24 mouse cellular contexts compared by ENCODE assay signal in the genomic region with DNA sequence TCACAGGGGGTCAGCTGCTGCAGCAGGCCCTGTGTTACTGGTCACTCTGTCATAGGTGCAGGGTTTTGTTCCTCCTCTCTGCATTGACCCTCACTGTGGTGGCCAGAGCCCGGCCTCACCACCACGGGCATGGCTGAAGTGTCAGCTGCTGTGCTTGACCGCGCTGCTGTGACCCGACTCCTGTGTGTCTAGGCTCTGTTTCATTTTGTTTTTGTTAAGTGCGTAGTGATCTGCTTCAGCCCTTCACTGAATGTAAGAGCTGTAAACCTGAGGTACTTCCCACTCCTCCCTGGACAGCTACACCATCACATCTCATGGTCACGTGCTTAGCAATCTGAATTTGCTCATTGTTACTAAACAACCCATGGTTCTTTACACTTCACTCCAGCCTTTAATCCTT.
A peak's percentile ranks its signal among the peaks of the same experiment; 100 is the strongest.
DNase-seq lines count a peak whose midpoint lies in the region; ATAC-seq lines count a peak whose summit lies in the region.
"Had no signal": no experiment of that assay in that cellular context is flagged by ENCODE, and none has a peak within 500 bp of the region (broad histone marks: within the 10 kb centered on the region; RNA-seq: fewer than 3 reads in every experiment).

No protein-coding gene starts in this region.

- H3K36me3 ChIP-seq in heart, embryonic 10.5 days = 0 out of 2 replicates have a peak, but pooled peaks cover 2% of the 10 kb centered on the region
- H3K36me3 ChIP-seq in kidney, embryonic 15.5 days = no peaks in the 10 kb centered on the region
- no peaks in the 10 kb centered on the region for H3K36me3 ChIP-seq in midbrain, embryonic 10.5 days
- no peaks in the 10 kb centered on the region for H3K36me3 ChIP-seq in midbrain, embryonic 16.5 days (ENCODE audit: control insufficient read depth, insufficient read depth, low read length)
- H3K36me3 ChIP-seq: embryonic facial prominence, embryonic 10.5 days; embryonic facial prominence, embryonic 13.5 days; forebrain, embryonic 12.5 days; forebrain, embryonic 15.5 days had no signal

- H3K4me2 ChIP-seq in kidney, embryonic 15.5 days = no peak overlapping the region
- H3K4me2 ChIP-seq in midbrain, embryonic 16.5 days (ENCODE audit: low read length) = no peak overlapping the region
- H3K4me2 ChIP-seq: embryonic facial prominence, embryonic 13.5 days; forebrain, embryonic 12.5 days; forebrain, embryonic 15.5 days; heart, embryonic 11.5 days; hindbrain, embryonic 14.5 days had no signal

- ATAC-seq in kidney, embryonic 15.5 days (replicated peaks; ENCODE audit: low FRiP score) = peak; percentile 87
- ATAC-seq in midbrain, embryonic 16.5 days = no peak
- ATAC-seq: activated CD4-positive, CD25-positive, alpha-beta regulatory T cell, adult 4 months; forebrain, embryonic 15.5 days; hindbrain, postnatal 0 days had no signal

- H3K27me3 ChIP-seq in heart, embryonic 10.5 days (ENCODE audit: insufficient read depth, poor library complexity, severe bottlenecking) = no peaks in the 10 kb centered on the region
- no peaks in the 10 kb centered on the region for H3K27me3 ChIP-seq in kidney, embryonic 15.5 days
- no peaks in the 10 kb centered on the region for H3K27me3 ChIP-seq in midbrain, embryonic 10.5 days (ENCODE audit: low read depth, poor library complexity, severe bottlenecking)
- no peaks in the 10 kb centered on the region for H3K27me3 ChIP-seq in midbrain, embryonic 16.5 days (ENCODE audit: control insufficient read depth, insufficient read depth, low read depth, low read length)
- H3K27me3 ChIP-seq: embryonic facial prominence, embryonic 13.5 days; forebrain, embryonic 12.5 days; forebrain, embryonic 15.5 days had no signal

- no peak overlapping the region for H3K4me3 ChIP-seq in heart, embryonic 10.5 days
- H3K4me3 ChIP-seq in kidney, embryonic 15.5 days (replicated peaks) = no peak overlapping the region
- H3K4me3 ChIP-seq in midbrain, embryonic 10.5 days = no peak overlapping the region
- no peak overlapping the region for H3K4me3 ChIP-seq in midbrain, embryonic 16.5 days (ENCODE audit: low read depth, low read length)
- H3K4me3 ChIP-seq: embryonic facial prominence, embryonic 10.5 days; embryonic facial prominence, embryonic 13.5 days; erythroblast, embryonic 14.5 days; forebrain, embryonic 12.5 days; forebrain, embryonic 15.5 days; heart, adult 2 months had no signal

- H3K9ac ChIP-seq in kidney, embryonic 15.5 days = no peak overlapping the region
- H3K9ac ChIP-seq in midbrain, embryonic 16.5 days (ENCODE audit: low read depth, low read length) = no peak overlapping the region
- H3K9ac ChIP-seq: embryonic facial prominence, embryonic 13.5 days; forebrain, embryonic 12.5 days; forebrain, embryonic 15.5 days; hindbrain, embryonic 14.5 days had no signal

- H3K27ac ChIP-seq in heart, embryonic 10.5 days = no peak overlapping the region
- H3K27ac ChIP-seq in kidney, embryonic 15.5 days = no peak overlapping the region
- H3K27ac ChIP-seq in midbrain, embryonic 10.5 days (replicated peaks) = peak overlapping the region; percentile 55; the same call in 1 of the 2 replicates
- H3K27ac ChIP-seq in midbrain, embryonic 16.5 days (ENCODE audit: low read length) = no peak overlapping the region
- H3K27ac ChIP-seq: embryonic facial prominence, embryonic 10.5 days; embryonic facial prominence, embryonic 13.5 days; forebrain, embryonic 12.5 days; forebrain, embryonic 15.5 days; heart, adult 2 months; hindbrain, embryonic 14.5 days; hindbrain, postnatal 0 days had no signal

- 88% methylated on average over 7 of the region's 7 CpGs for WGBS in heart, embryonic 10.5 days
- 59% methylated on average over 7 of the region's 7 CpGs for WGBS in kidney, embryonic 15.5 days
- 85% methylated on average over 7 of the region's 7 CpGs for WGBS in midbrain, embryonic 10.5 days
- WGBS in midbrain, embryonic 16.5 days = 71% methylated on average over 7 of the region's 7 CpGs

- peak; percentile 48 for DNase-seq in heart, adult 11 months
- DNase-seq in heart, embryonic 10.5 days (ENCODE audit: low spot score) = no peak
- no peak for DNase-seq in kidney, postnatal 36 days
- DNase-seq in midbrain, embryonic 10.5 days (ENCODE audit: low spot score) = no peak
- DNase-seq: adrenal gland, adult 8-10 months; adrenal gland, postnatal 25 days; cerebellum, adult 11-12 months; cerebellum, adult 8-10 months; cerebellum, postnatal 10 days; cerebellum, postnatal 36 days; embryo, embryonic 11 days; gastrocnemius, postnatal 25 days; heart, adult 2 months had no signal

- no peaks in the 10 kb centered on the region for H3K9me3 ChIP-seq in heart, embryonic 10.5 days
- H3K9me3 ChIP-seq in kidney, embryonic 15.5 days (replicated peaks) = no peaks in the 10 kb centered on the region
- H3K9me3 ChIP-seq in midbrain, embryonic 10.5 days (replicated peaks) = no peaks in the 10 kb centered on the region
- no peaks in the 10 kb centered on the region for H3K9me3 ChIP-seq in midbrain, embryonic 16.5 days (replicated peaks; ENCODE audit: control insufficient read depth, low read length, poor library complexity, severe bottlenecking)
- H3K9me3 ChIP-seq: embryonic facial prominence, embryonic 10.5 days; embryonic facial prominence, embryonic 13.5 days; forebrain, embryonic 12.5 days; forebrain, embryonic 15.5 days had no signal

- peaks cover 10% of the 10 kb centered on the region for H3K4me1 ChIP-seq in heart, embryonic 10.5 days
- H3K4me1 ChIP-seq in kidney, embryonic 15.5 days = peaks cover 34% of the 10 kb centered on the region
- peaks cover 35% of the 10 kb centered on the region for H3K4me1 ChIP-seq in midbrain, embryonic 10.5 days
- peaks cover 12% of the 10 kb centered on the region for H3K4me1 ChIP-seq in midbrain, embryonic 16.5 days (ENCODE audit: control insufficient read depth, insufficient read depth, low read length)
